Mouse (Mus musculus) induced T-regulatory cell, adult 2 months (primary cell): ENCODE measurements around the gene Reln.

Experiments
- DNase-seq: peaks from one replicate; pipeline ENCODE4 v3.0.0-alpha.2; 2012; ENCODE audit warnings: low read depth

The Reln gene

DNA sequence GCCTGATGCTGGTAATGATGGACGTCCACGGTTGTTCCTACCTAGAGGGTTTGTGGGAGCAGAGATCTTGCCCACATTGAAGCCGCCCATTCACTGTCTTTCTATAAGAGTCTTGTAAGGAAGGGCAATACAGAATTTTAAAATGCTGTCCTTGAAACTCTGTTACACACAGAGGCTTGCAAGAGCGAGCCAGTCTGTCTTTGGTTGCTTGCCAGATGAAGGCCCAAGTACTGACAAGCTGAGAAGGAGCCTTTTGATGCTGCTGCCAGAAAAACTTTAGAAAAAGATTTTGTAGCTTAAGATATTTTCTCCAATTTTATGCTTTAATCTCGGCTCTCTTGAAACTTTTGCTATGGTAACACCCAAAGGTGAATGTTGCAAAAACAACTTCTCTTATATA, 356.8 kb downstream of the Reln start:
- no peak for DNase-seq

DNA sequence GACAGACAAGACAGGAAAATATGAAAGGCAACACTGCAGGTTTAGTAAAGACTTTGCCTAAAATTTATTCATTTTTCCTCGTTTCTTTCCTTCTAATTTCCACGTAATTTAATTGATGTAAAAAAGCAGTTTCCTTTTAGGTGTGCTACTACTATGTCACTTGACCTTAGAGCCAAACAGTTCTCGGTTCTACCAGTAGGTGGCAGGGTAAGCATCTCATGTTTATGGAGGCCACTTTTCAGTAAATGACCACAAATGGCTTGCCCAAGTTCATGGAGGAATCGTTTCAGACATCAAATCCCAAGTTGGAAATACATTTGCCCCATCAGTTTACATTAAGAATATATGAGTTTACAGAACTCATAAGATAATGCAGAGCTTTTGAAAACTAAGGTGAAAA, 358.2 kb downstream of the Reln start:
- DNase-seq = peak; percentile 49

DNA sequence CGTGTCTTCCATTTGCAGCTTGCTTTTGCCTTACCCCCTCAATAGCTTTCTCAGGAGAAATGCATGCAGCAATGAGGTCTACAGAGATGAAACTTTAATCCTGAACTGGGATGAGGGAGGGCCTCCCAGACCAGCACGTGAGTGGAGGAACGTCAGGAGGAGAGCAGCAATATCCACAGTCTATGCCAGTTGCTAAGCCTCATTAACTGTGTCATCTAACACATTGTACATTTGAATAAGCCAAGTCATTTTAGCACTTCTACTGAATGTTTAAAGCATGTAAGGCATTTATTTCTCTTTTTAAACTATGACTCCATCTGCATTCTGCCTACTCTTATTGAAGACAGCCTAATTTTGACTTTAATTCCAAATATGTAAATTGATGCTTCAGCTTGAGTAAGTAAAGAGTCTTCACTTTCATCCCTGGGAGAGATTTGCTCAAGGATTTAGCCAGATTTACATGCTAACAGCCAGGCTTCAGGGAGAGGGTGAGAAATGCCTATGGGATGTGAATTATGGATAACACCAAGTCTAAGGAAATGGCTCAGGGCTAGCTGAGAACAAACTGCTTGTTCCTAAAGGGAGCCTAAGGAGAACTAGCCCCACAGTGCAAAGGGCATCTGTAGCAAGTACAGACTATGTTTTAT, 361.4 kb downstream of the Reln start:
- no peak for DNase-seq

DNA sequence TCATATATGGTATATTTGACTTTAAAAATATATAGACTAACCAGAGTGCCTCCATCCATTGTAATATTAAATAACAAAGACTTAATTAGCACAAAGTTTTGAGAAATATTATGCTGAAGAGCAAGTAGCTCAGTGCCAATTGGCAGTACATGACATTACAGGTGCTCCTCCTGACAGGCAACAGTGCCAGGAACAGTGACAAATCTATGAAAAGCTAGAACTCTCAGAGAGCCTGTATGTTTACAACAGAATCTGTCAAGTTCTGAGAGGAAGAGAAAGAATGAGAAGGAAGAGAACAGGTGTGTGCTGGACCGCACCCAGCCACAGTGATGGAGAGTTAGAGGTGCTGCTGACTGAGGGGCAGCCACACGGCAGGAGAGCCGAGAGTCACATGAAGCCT, 363.3 kb downstream of the Reln start:
- no peak for DNase-seq

DNA sequence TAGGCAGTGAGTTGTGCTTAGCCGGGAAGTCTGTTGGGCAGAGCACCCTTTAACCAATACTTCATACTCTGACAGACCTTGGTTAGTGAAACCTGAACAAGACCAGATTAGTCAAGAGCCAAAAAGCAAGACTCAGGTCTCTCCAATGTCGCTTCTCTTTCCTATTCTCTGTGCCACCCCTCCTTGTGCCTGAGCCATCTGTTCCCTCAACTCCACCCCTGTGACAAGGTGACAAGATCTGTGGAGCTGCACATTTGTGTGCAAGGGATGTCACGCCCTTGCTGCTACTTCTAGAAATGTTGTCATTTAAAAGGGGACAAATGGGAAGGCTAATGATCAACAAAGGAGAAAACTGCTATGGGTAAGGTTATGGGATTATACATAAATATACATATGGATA, 364.0 kb downstream of the Reln start:
- no peak for DNase-seq

DNA sequence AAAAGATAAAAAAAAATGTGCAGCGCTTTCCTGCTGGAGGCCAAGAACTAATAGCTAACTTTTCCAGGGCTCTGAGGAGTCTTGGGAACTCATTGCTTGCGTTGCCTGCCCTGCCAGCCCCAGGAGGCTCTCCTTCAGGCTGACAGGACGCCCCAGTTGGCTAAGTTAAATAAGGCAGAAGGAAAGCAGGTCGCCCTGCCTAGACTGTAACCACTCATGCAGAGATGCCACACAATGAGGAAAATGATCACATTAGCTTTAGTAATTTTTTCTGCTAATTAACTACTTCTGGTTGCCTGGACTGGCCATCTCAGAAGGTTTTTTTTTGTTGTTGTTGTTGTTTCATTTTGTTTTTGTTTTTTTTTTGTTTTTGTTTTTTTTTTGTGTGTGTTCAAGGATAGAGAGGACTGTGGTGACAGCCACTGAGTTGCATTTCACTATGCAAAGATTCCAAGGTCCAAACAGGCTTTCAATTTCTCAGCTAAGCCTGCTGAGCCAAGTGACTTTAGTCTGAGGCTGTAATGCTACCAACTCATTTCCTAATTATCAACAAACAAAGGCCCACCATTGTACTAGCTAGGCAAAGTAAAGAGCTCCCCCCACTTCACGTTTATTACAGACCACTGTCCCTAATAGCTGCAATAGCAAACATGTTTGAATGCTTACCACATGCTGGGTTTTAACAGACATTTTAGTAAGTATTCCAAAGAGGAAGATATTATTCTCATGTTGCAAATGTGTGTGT, 371.1 kb downstream of the Reln start:
- DNase-seq = no peak

DNA sequence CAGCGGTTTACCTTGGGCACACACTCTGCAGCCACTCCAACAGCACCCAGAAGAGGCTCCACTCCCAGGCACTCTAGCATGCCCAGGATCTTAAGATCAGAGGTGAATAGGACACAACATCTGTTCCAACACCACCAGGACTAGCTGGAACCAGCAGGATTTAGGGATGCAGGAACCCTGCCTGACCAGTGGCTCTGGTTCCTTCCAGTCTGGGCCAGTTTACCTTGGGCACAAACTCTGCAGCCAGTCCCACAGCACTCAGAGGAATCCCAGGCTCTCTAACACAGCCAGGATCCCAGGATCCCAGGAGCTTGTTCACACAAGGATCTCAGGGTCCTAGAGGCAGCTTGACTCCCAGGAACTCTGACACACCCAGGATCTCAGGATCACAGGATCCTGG, 382.7 kb downstream of the Reln start:
- no peak for DNase-seq

DNA sequence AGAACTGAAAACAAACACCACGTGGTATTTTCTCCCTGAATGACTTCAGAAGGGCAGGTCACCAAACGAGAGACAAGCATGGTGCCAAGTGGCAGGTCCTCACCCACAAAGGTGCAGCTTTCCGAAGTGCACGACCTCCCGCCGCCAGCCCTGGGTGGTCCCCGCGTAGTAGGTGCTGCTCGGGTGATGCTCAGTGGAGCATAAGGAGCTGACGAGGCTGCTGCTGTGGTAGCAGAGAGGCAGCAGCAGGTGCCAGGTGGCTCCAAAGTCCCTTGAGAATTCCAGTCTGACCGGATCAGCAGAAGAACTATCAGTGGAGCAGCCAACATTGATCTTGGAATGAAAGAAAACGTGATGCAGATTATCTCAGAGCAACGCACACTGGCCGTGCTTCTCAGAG, 384.4 kb downstream of the Reln start:
- no peak for DNase-seq

DNA sequence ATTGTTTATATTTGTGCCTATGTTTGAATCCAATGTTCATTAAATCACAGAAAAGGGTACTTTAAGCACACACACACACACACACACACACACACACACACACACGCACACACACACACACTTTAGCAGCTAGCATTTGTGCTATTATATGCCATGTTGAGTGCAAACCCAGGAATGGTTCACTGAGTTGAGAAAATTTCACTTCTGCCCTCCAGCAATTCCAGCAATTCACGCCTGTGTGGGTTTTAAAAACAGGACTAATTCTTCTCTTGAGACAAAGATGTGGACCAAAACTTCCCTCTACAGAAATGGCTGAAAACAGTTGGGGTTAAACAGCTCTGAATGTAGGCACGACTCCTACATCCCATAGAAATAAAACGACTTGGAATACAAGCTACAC, 386.9 kb downstream of the Reln start:
- DNase-seq = no peak

DNA sequence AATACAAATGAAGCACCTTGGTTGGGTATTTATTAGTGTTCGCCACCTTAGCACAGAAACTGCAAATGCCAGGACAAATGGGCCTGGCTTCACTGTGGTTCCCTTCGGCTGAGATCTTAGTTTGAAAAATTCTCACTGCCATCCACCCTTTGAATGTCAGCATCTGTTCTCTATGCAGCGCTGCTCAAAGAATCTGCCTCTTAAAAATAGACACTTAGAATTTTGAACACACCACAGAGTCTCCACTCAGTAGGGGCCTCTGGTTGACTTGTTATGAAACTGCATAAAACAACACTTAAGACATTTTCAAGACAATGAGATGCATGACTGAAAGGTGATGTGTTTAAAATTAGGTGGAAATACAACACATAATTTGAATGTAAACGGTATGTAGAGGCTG, 387.4 kb downstream of the Reln start:
- no peak for DNase-seq

DNA sequence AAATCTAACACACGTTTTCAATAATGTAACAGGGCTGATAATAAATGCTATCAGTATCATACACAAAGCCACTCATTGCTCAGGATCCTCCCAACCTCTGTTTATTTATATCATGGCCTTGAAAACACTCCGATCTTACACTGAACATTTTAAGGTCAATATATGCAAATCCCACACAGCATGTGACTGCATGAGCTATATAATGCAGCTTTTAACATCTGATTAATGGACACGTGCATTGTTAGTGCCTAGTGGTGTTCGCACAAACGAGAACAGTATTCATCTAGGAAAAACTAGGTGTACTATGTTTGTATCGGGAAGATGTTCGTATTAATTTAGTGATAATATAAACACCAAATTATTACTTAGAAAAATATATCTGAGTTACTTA, 395.0 kb downstream of the Reln start:
- no peak for DNase-seq

DNA sequence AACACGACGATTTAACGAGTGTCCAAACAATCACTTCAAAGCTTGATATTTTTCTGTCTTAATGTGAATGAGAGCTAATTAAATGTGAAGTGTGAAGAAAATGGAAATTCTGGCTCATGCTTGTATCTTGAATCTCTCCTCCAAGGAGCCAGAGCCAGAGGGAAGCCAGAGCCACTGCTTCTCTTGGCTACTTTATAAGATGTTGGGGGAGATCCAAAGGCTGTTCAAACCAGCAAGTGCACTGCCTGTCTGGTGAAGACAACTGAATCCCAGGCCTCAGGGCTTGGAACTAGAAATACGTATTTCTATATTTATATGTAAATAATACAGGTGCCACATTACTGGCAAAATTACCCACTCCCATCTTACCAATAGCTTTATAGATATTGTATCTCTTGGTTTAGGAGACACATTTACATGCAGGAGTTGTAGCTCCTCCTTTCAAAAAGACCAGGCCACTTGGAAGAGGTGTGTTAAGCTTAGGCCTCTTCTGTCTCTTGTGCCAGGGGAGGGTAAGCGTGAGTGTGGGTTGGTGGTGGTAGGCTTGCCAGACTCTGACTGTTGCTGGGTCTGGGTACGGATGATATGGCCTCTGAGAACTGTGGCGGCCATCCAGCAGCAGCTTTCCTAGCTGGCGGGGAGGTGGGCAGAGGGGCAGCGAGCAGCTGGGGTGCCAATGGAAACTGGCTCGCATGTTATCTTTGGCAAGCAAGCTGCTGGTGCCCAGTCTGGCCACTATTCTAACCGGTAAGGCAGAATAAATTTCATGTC, 395.6 kb downstream of the Reln start:
- DNase-seq = no peak

DNA sequence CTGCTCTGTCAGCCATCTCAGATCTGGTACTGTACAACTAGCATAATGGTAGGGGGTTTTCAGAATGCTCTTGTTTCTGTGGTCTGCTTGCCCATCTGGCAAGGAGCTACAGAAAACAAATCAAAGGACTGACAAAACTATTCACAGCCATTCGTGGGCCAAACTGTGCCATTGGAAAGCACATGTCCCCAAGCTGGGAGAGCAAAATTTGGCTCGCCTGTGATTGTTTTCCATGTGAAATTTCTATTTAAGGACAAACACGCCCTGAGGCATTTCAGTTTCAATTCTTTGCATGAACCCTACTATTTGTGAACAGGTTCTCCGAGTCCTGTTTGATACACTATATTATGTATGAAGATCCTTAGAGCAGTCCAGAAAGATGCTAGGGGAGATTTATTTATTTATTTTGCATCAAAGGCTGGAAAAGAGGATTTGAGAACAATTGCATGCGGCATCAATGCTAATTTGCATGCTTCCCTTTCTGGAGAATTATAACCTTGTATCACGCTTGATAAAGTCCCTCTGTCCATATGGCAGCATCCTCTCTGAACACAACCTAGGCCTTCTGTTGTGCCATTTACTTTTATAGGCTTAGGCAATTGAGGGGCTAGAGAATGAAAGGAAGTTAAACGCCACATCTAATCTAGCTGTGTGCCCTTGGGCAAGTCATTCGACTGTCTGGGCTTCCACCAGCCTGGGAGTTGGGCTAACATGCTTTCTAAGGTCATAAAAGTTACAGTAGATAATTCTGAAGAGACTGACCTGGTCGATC, 396.7 kb downstream of the Reln start:
- no peak for DNase-seq

DNA sequence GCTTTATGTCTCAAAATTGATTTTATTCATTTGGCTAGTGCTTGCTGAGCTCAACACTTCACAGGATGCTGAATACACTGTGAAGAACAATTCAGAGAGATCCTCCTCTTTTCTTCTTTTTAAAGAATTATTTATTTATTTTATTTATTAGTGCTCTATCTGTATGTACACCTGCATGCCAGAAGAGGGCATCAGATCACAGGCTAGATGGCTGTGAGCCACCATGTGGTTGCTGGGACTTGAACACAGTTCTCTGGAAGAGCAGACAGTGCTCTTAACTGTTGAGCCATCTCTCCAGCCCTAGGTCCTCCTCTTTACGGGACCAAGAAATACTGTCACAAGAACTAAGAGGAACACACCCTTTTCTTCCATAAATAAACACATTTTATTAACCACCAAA, 399.9 kb downstream of the Reln start:
- DNase-seq = no peak

DNA sequence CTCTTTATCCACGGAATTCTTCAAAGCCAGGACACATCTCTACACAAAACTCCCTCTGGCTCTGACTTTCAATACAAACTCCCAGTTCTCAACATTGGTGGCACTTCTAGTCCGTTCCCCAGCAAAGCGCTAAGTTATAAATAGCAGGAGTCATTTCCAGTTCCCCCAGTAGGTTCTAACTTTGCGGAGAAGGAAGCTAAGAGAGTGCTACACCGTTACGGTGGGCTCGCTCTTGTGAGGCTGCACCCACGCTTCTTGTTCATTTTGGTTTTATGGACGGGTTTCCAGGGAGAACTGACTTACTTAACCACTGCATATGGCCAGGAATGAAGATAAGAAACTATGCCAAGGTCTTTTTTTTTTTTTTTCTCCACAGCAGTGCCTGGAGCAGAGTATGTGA, 405.1 kb downstream of the Reln start:
- no peak for DNase-seq

DNA sequence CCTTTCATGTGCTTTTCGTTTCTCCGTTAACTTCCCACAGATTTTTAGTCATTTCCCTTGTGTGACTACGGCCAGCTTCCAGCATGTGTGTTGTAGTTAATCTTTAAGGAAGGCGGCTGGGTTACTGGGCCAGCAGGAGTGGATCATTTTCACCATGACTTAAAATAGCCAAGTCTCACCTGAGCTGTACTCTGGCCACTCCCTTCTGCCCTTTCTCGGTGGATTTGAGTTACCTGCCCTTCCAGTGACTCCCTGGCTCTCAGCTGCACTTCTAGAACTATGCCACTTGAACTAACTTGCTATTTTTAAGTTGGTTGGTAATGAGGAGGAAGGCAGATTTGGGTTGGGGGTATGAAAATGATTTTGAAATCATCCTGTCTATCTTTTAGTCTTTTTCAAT, 406.4 kb downstream of the Reln start:
- no peak for DNase-seq

DNA sequence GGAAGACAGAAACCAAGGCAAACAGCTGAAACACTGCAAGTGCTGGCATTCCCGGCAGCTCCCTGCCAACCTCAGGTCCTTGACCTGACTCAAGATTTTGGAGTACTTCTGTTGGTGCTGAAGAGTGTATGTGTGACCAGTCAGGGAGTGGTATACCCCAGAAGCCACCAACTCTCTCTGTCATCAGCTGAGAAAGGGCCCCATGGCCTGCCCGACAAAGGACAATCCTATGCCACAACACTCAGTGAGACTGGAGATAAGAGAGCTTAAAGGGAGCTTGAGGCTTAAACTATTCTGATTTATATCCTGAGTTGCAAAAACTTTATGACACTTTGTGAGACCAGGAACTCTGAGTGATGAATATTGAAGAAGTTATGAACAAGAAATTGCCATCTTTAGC, 407.9 kb downstream of the Reln start:
- DNase-seq = no peak

DNA sequence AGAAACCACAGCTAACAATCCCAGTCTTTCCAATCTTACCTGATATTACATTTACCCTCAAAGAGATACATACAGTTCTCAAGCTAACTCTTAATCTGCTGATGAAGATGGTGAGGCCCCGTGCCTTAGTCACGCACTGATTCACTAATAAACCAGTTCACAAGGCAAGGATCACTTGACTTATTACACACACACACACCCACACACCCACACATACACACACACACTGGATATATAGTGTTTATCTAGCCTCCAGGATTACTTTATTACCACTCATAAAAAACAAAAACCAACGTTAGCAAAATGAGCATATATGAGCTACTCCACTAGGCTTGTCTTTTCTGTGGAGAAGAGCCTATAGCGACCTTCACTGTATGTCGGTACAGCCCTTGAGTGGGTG, 408.4 kb downstream of the Reln start:
- DNase-seq = no peak

DNA sequence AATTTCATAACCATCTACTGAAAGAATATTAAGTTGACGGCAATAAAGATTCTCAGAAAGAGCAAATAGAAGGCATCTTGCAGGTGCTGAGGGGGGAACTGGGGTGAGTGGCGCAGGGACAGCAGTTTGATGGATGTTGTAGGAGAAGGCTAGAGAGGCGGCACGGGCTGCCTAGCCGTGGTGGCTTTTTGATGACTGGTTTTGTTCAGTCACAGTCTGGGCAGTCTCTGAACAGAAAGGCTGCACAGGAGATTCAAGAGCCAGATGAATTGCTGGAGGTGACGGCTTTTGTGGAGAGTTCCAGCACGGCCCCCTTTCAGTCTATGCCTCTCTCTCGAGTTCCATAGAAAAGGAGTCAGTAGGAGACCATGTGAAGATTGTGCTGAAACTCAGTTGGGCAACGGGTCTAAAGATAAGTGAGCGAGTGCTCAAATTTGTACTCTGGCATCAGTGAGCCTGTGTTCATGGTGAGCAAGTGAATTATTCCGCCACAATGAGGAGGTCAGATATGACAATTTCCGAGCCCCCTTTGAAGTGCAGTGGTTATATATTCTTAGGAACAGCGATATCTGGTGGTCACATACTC, 409.6 kb downstream of the Reln start:
- no peak for DNase-seq

DNA sequence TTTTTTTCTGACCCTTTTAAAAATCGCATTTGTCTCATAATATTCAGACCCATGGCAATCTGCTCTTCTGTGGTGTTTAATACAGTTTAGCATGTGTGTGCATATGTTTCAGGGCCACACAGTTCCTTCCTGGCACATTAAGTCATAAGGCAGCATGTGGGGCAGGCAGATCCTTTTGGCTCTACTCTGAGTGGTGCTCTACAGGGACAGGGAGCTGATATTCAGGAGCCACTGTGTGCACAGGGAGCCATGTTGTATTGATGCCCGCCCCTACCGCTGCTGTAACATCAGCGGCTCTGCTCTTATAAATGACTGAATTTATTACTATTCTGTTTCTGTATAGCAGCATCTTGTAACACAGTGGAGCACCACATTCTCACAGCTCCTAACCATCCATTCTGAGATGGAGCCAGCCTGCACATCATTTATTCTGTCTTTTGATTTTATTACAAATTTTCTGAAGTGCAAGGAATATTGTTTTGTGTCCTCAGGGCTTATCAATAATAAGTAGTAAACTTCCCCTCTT, 410.3 kb downstream of the Reln start:
- DNase-seq = no peak

DNA sequence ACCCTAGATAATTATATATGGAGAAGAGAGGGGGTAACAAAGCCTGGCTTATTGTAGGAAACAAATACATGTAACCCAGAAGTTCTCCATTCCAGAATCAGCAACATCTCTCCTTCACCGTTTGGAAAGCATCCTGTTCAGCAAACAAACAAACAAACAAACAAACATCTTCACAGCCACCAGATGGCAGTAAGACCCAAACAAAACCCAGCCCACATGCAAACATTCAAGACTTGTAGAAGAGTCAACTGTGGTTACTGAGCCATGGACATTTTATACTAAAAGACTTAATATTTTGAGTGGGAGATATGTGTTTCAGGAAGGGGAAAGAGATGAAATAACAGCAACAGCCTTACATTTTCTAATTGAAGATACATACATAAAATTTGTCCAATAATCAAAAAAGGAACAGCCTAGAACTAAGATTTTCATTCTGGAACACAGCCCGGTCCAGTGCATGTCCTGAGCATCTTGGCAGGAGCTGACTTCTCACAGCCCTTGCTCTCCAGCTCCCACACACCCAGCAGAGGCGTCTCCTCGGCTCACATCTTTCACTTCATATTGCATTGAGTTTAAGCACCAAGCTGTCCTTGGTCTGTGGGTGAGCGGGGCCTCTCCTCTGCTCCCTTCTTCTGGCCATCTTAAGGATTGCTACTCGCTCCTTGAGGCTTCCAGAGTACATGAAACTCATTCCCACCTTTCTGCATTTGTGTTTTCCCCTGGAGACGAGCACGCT, 411.0 kb downstream of the Reln start:
- peak; percentile 1 for DNase-seq
